Mouse (Mus musculus): ENCODE measurements at regions not wholly inside any gene's neighbourhood (a gene's known extent, or its start where the extent isn't known, plus 50 kb on each side); places are given as distances from the start of the nearest gene placed in this dataset.

DNA sequence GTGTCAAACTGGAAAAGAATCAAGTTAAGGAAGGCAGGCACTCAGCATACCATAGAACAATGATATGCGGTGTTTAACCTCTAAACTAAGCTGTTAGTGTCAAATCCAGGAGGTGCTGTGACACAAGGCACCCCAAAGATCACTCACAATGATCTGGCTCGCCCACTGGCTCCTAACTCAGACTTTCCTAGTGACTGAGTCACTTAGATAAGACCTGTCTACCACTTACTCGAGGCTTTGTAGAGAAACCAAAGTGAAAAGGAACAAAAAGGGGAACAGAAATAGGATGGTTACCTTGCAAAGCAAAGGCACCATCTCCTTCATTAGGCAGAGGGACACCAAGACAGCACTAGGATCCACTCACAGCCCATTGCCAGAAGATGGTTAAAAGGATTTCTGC is 115.7 kb downstream of the Pdgfra start:
- TF ChIP-seq BHLHE40 (IDR thresholded peaks at IDR 0.05; ENCODE audit: borderline replicate concordance, low read depth, low read length): no peak
- TF ChIP-seq CTCF (IDR thresholded peaks at IDR 0.05 in 2 of 3, conservative IDR thresholded peaks at IDR 0.05 in 1 of 3; ENCODE audit: control insufficient read depth in 1 of 3, insufficient read depth in 1 of 3, low read depth in 2 of 3, low read length in 3 of 3, poor library complexity in 1 of 3, severe bottlenecking in 1 of 3): no peak
- TF ChIP-seq USF1 (IDR thresholded peaks at IDR 0.05; ENCODE audit: low read depth, low read length): no peak
- no peak for TF ChIP-seq ZNF384 (IDR thresholded peaks at IDR 0.05; ENCODE audit: low read depth, low read length)
- no peak for TF ChIP-seq NRF1 (IDR thresholded peaks at IDR 0.05; ENCODE audit: insufficient read depth, low read depth, low read length, poor library complexity, severe bottlenecking)

Measured in MEL (cell line).